Mouse (Mus musculus) G1E-ER4 (cell line): ENCODE data around the gene Fra10ac1. TPM values are rescaled to one million over a fixed set of nuclear protein-coding genes. Genes with fewer than 3 reads are reported as not detected.

Source experiments
- GATA1 ChIP-seq: IDR thresholded peaks from one replicate; pipeline ENCODE4 v1.8.0; 2012; ENCODE audit warnings: low read length, inconsistent platforms
- polyA plus RNA-seq: library from polyadenylated mRNA; stranded (reverse); fragments of >175 nt; gene quantifications from 2 replicates; pipeline ENCODE4 v1.2.3, GENCODE M21; 2012

Gene Fra10ac1
- polyA plus RNA-seq: 11.4 and 17.8 TPM in 2 replicates

DNA sequence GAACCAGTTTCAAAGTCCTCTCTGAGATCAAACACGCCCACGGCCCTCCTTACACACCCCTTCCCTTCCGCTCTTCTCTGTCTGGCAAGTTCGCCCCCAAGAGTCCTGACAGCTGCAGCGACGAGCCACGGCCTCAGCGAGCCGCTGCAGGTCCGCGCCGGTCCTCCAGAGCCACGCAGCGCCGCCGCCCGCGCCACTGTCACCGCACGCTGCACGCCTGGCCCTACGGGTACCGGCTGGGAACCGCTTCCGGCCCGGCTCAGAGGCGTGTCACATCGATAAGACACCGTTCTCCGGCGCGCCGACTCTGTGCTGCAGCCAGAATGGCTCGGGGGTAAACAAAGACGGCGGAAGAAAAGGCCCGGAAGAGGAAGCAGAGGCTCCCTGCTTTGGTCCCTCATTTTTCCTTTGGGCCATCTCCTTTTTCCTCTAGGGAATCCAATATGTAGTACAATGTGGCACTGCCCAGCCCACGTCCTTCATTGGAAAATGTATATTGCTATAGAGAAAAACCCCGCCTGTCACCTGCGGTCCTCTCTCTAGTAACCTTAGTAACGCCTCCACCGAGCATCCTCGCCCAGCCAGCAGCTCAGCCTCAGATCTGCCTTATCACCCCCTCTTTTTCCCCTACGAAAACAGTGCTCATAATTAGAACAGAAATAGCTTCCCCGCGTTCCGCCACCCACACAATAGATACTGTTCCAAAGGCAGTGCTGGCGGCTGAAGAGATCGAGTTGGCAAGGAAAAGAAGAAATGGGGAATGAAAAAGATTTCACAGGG, at the start of gene Fra10ac1:
Gene Fra10ac1 (minus strand): TSS at position 252 of the 780 bp plus-strand sequence.
- TF ChIP-seq GATA1: no peak

DNA sequence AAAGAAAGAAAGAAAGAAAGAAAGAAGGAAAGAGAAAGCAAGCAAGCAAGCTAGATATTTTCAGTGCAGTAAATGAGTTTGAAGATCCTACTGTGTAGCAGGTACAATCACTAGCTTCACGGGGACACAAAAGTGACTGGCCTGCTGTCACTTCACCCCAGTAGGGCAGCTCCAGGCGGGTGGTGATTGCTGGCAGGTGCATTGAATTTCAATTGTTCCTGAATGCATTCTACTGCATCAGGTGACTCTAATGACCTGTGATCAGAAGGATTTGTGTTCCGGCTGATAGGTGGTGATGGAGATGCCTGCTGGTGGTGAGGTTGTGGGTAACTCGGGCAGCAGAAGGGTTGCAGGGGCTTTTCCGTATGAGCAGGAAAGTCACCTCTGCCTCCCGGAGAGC, 47.1 kb upstream of the Fra10ac1 start:
- TF ChIP-seq GATA1: no peak

DNA sequence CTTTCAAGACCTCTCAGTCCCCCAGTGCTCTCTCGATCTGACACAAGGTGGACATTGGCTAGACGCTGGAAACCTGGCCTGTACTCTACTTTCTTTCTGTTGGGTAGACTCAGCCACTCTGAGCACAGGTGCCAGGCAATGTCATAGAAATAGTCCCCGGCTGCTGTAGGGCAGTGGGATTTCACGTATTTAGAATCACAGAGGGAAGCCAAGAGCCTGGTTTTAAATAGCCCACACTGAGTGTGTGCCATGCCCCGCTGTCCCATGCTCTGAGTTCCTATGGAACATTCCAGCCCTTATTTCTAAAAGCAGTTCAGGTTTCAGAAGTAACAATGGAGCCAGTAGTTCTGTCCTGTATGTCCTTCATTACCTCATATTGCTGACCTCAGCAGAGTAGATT, 43.5 kb upstream of the Fra10ac1 start:
- no peak for TF ChIP-seq GATA1

DNA sequence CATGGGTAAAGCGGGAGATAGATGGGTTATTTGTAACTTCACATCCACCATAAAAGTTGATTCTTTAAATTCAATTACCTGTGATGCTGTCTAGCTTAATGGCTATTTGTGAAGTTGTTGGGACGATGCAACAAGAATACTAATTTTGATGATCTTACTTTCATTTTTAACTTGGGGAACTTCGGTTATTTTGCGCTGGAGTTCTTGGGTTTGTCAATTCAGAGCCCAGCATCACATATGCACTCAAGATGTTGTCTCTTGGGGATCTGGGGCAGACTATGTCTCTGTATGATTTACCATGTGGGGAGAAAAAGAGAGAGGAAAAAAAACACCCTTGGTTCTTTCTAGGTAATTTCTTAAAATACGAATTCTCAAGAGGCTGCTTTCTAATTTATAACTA, 41.8 kb upstream of the Fra10ac1 start:
- no peak for TF ChIP-seq GATA1

DNA sequence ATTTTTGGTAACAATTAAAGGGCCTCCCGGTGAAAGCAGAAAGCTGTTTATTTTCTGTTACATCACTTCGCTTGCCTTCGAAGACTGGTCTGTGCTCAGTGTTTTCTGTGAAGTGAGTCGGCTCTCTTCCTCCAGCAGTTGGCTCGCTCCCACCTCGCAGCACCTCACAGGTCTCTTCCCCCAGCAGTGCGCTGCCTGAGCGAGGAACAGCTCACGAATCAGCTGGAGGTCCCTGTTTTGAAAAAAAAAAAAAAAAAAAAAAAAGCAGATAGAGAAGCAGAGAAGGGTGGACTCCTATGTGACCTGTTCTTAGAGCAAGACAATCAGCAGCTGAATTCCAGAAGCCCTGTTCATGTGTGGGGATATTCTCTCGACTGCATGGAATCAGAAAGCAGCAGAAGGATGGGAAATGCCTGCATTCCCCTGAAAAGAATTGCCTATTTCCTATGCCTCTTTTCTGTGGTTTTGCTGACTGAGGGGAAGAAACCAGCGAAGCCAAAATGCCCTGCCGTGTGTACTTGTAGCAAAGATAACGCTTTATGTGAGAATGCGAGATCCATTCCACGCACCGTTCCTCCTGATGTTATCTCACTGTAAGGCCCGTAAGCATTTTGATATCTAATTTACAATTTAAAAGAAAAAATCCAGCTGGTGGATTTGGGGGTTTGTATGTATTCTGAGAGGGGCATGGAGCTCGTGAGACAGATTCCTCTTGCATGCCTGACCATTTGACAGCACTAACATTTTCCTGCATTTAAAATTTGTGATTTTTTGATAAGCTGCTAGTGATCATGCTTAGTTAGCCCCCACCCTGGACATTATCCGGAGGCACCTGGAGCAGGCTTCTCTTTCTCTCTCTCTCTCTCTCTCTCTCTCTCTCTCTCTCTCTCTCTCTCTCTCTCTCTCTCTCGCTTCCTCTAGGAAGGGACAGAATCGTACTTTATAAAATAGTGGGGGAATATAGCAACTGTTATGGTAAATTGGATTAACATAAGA, 40.8 kb upstream of the Fra10ac1 start, which contains the start of gene Lgi1:
Gene Lgi1 (plus strand): TSS at position 32 of the 996 bp plus-strand sequence.
- no peak for TF ChIP-seq GATA1

DNA sequence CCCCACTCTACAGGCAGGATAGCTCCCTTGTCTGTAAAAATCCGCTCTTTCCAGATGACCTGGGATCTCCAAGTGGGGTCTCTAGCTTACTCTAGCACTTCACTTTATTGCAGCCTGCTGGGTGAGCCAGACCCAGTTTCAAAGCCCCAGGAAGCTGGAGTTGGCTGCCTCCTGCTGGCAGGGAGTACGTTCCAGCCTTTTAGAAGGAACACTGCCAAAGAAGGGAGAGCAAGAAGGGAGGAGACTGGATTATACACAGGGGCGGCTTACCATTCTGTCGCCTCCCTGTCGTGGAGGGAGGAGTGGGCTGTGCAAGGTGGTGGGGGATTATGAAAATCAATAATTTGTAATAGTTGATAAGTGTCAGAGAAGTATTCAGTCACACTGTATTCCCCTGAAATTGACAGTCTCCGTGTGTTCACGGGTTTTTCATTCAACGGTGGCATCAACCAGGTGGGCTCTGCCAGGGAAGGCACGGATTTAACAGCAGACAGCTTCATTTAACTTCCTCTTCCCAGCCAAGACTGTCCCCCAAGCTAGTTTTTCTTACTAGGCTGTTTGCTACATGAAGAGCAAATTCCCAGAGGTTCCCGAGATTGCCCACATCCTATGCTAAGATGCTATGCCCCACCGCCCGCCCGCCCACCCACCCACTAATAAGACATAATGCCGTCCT, 40.0 kb upstream of the Fra10ac1 start:
- TF ChIP-seq GATA1: no peak

DNA sequence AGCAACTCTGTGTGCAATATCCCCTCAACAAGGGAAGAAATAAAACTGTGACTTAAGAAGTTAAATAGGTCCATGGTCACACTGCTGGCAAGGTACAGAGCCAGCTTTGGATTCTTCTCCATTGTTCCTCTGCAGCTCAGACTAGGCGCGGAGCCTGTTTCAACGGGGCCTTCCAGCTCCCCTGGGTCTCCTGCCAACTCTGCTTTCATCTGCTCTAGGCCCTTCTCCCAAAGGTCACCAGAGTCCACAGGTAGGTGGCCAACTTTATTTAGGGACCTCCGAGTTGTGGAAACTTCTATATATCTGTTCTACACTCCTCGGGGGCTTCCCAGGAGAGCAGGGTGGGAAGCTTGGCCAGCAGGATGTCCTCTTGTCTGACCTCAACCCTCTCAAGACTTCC, 37.4 kb upstream of the Fra10ac1 start:
- TF ChIP-seq GATA1: no peak

DNA sequence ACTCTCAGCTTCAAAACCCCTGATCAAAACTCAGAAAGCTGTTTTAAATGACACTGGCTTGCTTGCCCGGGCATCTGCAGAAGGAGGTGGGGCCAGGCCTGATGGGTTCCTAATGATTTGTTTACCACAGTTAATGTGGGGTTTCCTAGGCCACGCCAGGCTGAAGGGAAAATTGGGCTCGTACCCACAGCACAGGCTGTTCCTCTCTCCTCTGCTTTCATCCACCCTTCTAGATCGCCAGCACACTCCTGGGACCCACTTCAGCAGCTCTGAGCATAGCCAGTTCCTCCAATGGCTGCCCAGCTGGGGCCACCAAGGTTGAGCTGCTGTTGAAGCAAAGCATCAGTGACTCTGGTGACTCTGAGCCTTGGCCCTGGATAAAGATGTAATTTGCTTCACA, 36.4 kb upstream of the Fra10ac1 start:
- TF ChIP-seq GATA1: no peak

DNA sequence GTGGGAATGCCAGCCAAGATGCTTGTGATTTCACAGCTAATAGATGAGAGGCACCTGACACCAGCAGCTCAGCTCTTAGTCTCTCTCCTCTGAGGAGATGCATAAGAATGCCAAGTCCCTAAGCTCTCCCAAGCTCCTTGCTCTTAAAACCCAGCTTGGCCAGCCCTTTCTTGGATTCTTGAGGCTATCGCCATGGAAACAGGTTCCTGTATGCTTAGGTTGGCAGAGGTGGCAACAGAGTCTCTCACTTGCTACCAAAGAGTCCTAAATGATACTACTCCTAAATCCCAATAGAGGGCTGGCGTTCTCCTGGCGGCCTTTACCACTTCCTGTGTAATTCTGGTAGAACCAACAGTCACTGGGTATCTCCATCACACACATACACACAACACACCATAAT, 35.5 kb upstream of the Fra10ac1 start:
- no peak for TF ChIP-seq GATA1

DNA sequence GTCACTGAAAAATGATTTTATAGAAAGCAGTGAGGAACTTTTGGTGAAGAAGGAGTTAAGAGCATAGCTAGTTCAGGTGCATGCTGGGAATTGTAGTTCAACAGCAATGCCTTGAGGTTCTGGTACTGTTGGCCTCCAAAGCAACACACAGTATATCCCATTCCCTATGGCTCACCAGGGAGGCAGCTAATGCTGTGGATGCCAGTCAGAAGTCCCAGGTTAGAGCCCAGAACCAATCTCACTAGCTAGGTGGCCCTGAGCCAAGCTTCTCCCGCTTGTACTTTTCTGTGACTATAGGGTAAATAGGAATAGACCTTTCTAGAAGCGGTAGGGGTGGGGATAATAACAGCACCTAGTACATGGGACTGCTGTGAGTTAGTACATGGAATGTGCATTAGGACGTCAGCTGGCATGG, 34.7 kb upstream of the Fra10ac1 start:
- no peak for TF ChIP-seq GATA1

DNA sequence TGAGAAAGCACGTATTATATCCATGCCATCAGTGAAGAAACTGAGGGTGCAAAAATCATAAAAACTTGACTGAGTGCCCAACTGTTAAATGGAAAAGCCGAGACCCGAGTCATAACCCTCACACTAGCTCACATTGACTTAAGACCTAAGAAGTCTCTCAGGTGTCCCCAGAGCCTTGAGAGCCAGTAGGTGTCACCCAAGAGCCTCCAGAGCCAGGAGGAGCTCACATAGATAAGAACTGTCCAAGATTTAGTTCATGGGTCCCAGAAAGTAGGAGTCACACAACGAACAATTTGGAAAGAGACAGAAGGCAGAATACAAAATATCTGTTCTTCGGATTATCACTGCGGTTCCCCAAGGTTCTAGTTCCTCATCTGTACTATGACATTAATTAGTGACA, 29.8 kb upstream of the Fra10ac1 start:
- no peak for TF ChIP-seq GATA1

DNA sequence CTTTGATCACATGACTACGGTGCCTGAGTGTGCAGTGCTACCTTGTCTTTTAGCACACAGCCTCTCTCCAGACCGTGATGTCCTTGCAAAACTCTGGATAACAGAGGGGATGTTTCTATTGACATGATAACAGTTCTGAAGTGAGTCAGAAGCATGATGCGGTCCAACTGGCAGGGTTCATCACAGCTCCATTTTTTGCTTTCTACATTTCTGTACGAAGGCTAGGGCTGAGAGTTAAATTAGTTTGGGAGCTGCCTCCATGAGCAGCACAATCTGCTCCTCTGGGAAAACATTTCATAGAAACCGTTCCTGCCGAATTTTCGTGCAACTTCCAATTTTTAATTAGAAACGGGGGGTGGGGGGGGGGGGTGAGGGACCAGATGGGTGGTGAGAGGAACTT, 25.7 kb upstream of the Fra10ac1 start:
- no peak for TF ChIP-seq GATA1

DNA sequence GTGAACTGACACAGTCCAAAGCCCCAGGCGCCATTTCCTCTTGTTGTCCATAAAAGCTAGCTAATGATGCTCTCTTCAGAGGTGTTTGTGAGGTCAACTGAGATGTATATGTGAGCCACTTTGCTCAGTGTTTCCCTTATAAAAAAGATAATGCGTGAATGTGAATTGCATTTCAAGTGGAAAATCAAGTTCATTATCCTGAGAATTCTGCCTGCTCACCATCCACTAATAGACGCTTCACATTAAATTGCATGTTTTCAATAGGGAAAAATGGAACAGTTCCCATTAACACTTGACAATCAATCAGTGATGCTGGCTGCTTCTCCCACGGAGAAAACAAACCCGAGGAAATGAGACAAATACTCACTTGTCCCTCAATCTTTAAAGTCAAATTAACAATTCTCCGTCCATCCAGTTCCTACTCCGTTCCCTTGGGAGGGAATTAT, 22.2 kb upstream of the Fra10ac1 start:
- TF ChIP-seq GATA1: no peak

DNA sequence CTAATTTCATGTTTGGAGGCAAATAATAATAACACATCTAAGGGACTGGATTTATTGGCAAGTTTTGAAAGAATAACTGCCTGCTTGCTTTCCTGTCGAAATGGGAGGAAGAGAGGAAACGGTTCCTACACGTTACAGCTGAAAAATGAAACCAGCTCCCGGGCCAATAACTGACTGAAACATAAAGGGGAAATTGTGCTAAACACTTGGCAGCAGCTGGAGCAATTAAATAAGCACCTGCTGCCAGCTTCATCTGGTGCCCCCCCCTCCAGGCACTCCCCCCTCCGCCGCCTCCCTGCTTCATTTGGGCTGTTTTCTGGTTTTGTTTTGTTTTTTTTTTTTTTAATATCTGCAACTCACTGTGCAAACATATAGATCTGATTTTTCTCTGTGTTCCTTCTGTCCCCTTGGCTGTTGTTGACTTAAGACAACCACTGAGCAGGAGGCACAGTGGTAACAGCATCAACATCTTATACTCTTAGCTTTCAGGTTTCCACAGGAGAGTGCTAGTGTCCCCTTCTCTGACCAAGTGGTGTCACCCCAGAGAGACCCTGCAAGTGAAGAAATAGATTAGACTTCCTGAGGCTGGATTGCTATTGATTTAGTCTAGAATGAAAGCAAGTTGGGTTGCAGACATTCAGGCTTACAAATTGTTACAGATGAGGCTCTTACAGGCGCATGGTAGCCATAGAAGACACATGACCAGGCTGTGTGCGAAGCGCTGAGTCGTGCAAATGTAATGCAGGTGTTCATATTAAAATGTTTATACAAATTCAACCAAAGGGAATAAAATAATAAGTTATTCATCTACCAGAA, 21.6 kb upstream of the Fra10ac1 start:
- TF ChIP-seq GATA1: no peak

DNA sequence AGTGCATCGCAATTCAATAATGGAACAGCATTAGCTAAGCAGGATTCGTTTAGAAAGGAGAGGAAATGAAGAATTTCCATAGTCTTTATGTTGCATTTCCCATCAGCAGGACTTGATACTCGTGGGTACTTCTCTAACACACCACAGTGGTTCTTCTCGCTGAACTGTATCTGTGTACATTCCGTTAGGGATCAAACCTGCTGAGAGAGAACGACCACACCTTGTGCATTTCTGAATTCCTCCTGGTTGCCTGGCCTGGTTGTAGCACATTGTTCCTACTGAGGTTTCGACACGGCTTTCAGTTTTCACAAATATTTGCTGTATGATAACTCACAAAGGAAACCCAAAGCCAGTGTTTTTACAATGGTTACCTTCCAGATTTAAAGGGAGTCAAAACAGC, 20.8 kb upstream of the Fra10ac1 start:
- TF ChIP-seq GATA1: no peak
